Mouse (Mus musculus): ENCODE measurements around the gene Otulin. TPM values are rescaled to one million over a fixed set of nuclear protein-coding genes. Genes with fewer than 3 reads are reported as not detected.
A peak's percentile ranks its signal among the peaks of the same experiment; 100 is the strongest.

The Otulin gene
- polyA plus RNA-seq, 1 experiment: 36.9 TPM

DNA sequence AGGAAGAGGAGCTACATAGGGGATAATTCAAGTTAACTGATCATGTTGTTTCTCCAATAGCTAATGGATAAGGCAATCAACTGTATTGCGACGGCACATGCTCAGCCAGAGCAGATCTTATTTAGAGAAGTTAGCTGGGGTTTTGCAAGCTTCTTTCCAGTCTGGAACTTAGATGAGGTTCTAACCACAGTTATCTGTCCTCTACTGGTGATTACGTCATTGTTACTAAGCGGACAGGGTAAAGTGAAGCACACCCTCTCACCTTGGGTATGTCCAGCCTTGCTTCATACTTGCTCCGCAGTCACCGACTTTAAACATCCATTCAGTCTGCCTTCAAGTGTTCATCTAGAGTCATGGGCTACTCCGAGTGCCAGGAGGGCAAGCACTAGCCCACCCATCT is 110.6 kb downstream of the Otulin start:
- no peaks in the 10 kb centered on the region for H3K36me3 ChIP-seq (ENCODE audit: control insufficient read depth, insufficient read depth)

DNA sequence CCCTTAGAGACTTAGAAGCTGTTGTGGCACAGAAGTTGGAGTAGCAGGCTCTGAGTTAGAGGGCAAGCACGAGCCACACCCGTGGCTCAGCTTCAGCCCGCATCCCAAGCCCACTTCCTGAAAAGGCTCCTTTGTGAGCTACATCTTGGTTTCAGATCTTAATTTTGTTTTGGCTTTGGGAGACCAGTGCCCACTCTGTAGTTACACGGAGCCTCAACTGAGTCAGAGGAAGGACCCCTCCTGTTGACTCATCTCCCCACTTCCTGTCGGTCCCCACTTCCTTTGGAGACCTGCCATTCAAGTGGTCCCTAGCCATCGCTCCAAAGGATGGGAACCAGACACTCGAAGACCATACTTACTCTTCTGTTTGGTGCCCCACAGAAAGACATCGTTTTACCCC is 112.5 kb downstream of the Otulin start:
- H3K4me2 ChIP-seq (ENCODE audit: low read depth): peak overlapping the region; percentile 72
- H3K36me3 ChIP-seq (ENCODE audit: control insufficient read depth, insufficient read depth): peaks cover 5% of the 10 kb centered on the region
- no peak overlapping the region for H3K4me3 ChIP-seq
- H3K27me3 ChIP-seq (ENCODE audit: control insufficient read depth, insufficient read depth, insufficient read length): no peaks in the 10 kb centered on the region
- TF ChIP-seq TCF3 (IDR thresholded peaks at IDR 0.05; ENCODE audit: insufficient read length, low read depth) (no peak), MAX (IDR thresholded peaks at IDR 0.05; ENCODE audit: low read depth) (no peak), USF1 (IDR thresholded peaks at IDR 0.05; ENCODE audit: low read depth) (no peak), REST (IDR thresholded peaks at IDR 0.05; ENCODE audit: insufficient read depth, insufficient read length) (no peak), TCF12 (IDR thresholded peaks at IDR 0.05; ENCODE audit: insufficient read depth, poor library complexity, severe bottlenecking) (no peak), MYOD1 (IDR thresholded peaks at IDR 0.05; ENCODE audit: control insufficient read depth in 1 of 3, insufficient read length in 2 of 3, low read depth in 2 of 3) (no peak), SRF (IDR thresholded peaks at IDR 0.05; ENCODE audit: control insufficient read depth, insufficient read length, low read depth) (no peak), POLR2A (IDR thresholded peaks at IDR 0.05; ENCODE audit: insufficient read length, low read depth) (no peak), CEBPB (IDR thresholded peaks at IDR 0.05; ENCODE audit: insufficient read depth, poor library complexity, severe bottlenecking) (no peak)
- H3K79me2 ChIP-seq (ENCODE audit: control insufficient read depth, insufficient read depth): peaks cover 92% of the 10 kb centered on the region
- H3ac ChIP-seq (ENCODE audit: control insufficient read depth, insufficient read length): no peak overlapping the region

More for the DNA sequence above, 110.6 kb downstream of the Otulin start:
- Histone ChIP-seq H3K4me2 (ENCODE audit: low read depth) (no peak overlapping the region), H3ac (ENCODE audit: control insufficient read depth, insufficient read length) (no peak overlapping the region), H3K4me3 (no peak overlapping the region), H3K27me3 (ENCODE audit: control insufficient read depth, insufficient read depth, insufficient read length) (no peaks in the 10 kb centered on the region), H3K79me2 (ENCODE audit: control insufficient read depth, insufficient read depth) (peaks cover 94% of the 10 kb centered on the region)
- TF ChIP-seq TCF3 (IDR thresholded peaks at IDR 0.05; ENCODE audit: insufficient read length, low read depth) (no peak), CEBPB (IDR thresholded peaks at IDR 0.05; ENCODE audit: insufficient read depth, poor library complexity, severe bottlenecking) (0 out of 2 replicates have a peak, but pooled peaks have one; percentile 30)

DNA sequence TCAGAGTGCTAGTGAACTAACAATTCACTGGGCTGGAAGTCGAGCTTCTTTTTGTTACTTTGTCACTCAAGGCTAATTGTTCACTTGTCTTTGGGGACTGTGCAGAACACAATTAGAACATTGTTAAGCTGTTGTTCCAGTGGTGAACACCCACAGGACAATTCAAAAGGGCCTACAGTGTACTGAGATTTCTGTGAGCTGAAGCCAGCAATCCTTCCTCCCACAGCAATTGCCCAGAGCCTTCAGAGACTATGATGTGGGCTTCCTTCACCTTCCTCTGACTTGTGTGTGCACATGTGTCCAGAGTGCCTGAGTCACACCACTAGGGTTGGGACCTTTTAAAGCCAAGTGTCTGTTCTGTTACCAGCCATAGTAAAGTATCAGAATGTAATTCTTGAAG is 113.6 kb downstream of the Otulin start:
- Histone ChIP-seq H3K79me2 (ENCODE audit: control insufficient read depth, insufficient read depth) (peaks cover 92% of the 10 kb centered on the region), H3K4me3 (no peak overlapping the region), H3K36me3 (ENCODE audit: control insufficient read depth, insufficient read depth) (peaks cover 5% of the 10 kb centered on the region), H3ac (ENCODE audit: control insufficient read depth, insufficient read length) (no peak overlapping the region), H3K4me2 (ENCODE audit: low read depth) (peak overlapping the region; percentile 72), H3K27me3 (ENCODE audit: control insufficient read depth, insufficient read depth, insufficient read length) (no peaks in the 10 kb centered on the region)
- TF ChIP-seq CEBPB (IDR thresholded peaks at IDR 0.05; ENCODE audit: insufficient read depth, poor library complexity, severe bottlenecking): no peak
- TF ChIP-seq MYOD1 (IDR thresholded peaks at IDR 0.05; ENCODE audit: control insufficient read depth in 1 of 3, insufficient read length in 2 of 3, low read depth in 2 of 3): no peak
- TF ChIP-seq POLR2A (IDR thresholded peaks at IDR 0.05; ENCODE audit: insufficient read length, low read depth): no peak
- no peak for TF ChIP-seq MYOG (IDR thresholded peaks at IDR 0.05; ENCODE audit: control insufficient read depth in 1 of 3, insufficient read depth in 1 of 3, insufficient read length in 2 of 3, low read depth in 2 of 3)
- no peak for TF ChIP-seq USF1 (IDR thresholded peaks at IDR 0.05; ENCODE audit: low read depth)
- no peak for TF ChIP-seq MAX (IDR thresholded peaks at IDR 0.05; ENCODE audit: low read depth)
- no peak for TF ChIP-seq E2F4 (IDR thresholded peaks at IDR 0.05; ENCODE audit: insufficient read depth)
- no peak for TF ChIP-seq TCF3 (IDR thresholded peaks at IDR 0.05; ENCODE audit: insufficient read length, low read depth)
- TF ChIP-seq TCF12 (IDR thresholded peaks at IDR 0.05; ENCODE audit: insufficient read depth, poor library complexity, severe bottlenecking): no peak
- no peak for TF ChIP-seq SRF (IDR thresholded peaks at IDR 0.05; ENCODE audit: control insufficient read depth, insufficient read length, low read depth)
- TF ChIP-seq REST (IDR thresholded peaks at IDR 0.05; ENCODE audit: insufficient read depth, insufficient read length): no peak
- no peak for TF ChIP-seq POLR2AphosphoS2 (IDR thresholded peaks at IDR 0.05; ENCODE audit: insufficient read length, low read depth)

DNA sequence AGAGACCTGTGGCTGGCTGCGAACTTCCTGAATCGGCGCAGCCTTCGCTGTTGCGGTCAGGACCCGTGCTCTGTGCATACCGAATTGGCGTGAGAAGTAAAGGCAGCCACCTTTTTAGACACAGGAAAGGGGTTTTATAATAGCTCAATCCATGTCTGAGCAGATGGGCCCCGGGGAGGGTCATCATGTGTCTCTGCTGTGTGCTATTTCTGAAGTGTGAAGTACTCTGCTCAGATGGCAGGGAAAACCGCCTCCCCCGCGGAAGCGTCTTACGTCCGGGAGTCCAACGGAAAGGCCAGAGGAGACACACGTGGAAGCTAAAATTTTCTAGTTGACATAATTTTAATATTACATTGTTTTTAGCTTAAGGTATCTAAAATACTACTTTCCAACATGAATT is 121.5 kb downstream of the Otulin start:
- peaks cover under 1% of the 10 kb centered on the region for H3K36me3 ChIP-seq (ENCODE audit: control insufficient read depth, insufficient read depth)

DNA sequence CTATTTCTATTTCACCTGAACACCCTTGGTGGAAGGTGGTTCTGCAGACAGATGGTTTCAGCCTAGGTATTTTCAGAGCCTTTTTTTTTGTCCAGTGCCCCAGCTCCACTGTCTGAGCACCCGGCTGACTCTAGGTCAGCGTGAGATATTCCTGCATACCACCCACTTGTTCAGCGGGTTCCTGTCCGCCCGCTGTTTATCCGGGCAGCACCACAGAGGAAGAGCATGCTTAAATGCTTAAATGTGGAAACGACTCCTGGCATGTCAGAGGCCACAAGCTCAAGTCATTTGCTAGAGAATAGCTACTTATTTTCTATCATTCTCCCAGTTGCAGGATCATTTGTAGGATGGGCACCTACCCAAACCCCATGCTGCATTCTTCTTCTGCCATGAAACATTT is 122.3 kb downstream of the Otulin start:
- no peaks in the 10 kb centered on the region for H3K36me3 ChIP-seq (ENCODE audit: control insufficient read depth, insufficient read depth)
- H3K4me3 ChIP-seq: no peak overlapping the region
- no peak overlapping the region for H3K4me2 ChIP-seq (ENCODE audit: low read depth)
- TF ChIP-seq MYOG (IDR thresholded peaks at IDR 0.05; ENCODE audit: control insufficient read depth in 1 of 3, insufficient read depth in 1 of 3, insufficient read length in 2 of 3, low read depth in 2 of 3) (no peak), TCF12 (IDR thresholded peaks at IDR 0.05; ENCODE audit: insufficient read depth, poor library complexity, severe bottlenecking) (no peak), REST (IDR thresholded peaks at IDR 0.05; ENCODE audit: insufficient read depth, insufficient read length) (no peak), USF1 (IDR thresholded peaks at IDR 0.05; ENCODE audit: low read depth) (no peak), E2F4 (IDR thresholded peaks at IDR 0.05; ENCODE audit: insufficient read depth) (no peak), CEBPB (IDR thresholded peaks at IDR 0.05; ENCODE audit: insufficient read depth, poor library complexity, severe bottlenecking) (no peak), SRF (IDR thresholded peaks at IDR 0.05; ENCODE audit: control insufficient read depth, insufficient read length, low read depth) (no peak), POLR2A (IDR thresholded peaks at IDR 0.05; ENCODE audit: insufficient read length, low read depth) (no peak), TCF3 (IDR thresholded peaks at IDR 0.05; ENCODE audit: insufficient read length, low read depth) (no peak), MAX (IDR thresholded peaks at IDR 0.05; ENCODE audit: low read depth) (no peak), MYOD1 (IDR thresholded peaks at IDR 0.05; ENCODE audit: control insufficient read depth in 1 of 3, insufficient read length in 2 of 3, low read depth in 2 of 3) (no peak), POLR2AphosphoS2 (IDR thresholded peaks at IDR 0.05; ENCODE audit: insufficient read length, low read depth) (no peak)
- H3K79me2 ChIP-seq (ENCODE audit: control insufficient read depth, insufficient read depth): peaks cover 99% of the 10 kb centered on the region
- no peaks in the 10 kb centered on the region for H3K27me3 ChIP-seq (ENCODE audit: control insufficient read depth, insufficient read depth, insufficient read length)
- no peak overlapping the region for H3ac ChIP-seq (ENCODE audit: control insufficient read depth, insufficient read length)

More for the DNA sequence above, 121.5 kb downstream of the Otulin start:
- Histone ChIP-seq H3K4me3 (no peak overlapping the region), H3K79me2 (ENCODE audit: control insufficient read depth, insufficient read depth) (peaks cover 98% of the 10 kb centered on the region), H3ac (ENCODE audit: control insufficient read depth, insufficient read length) (no peak overlapping the region), H3K27me3 (ENCODE audit: control insufficient read depth, insufficient read depth, insufficient read length) (no peaks in the 10 kb centered on the region), H3K4me2 (ENCODE audit: low read depth) (no peak overlapping the region)
- TF ChIP-seq SRF (IDR thresholded peaks at IDR 0.05; ENCODE audit: control insufficient read depth, insufficient read length, low read depth): no peak
- TF ChIP-seq MYOD1 (IDR thresholded peaks at IDR 0.05; ENCODE audit: control insufficient read depth in 1 of 3, insufficient read length in 2 of 3, low read depth in 2 of 3): no peak
- TF ChIP-seq E2F4 (IDR thresholded peaks at IDR 0.05; ENCODE audit: insufficient read depth): no peak
- no peak for TF ChIP-seq POLR2AphosphoS2 (IDR thresholded peaks at IDR 0.05; ENCODE audit: insufficient read length, low read depth)
- no peak for TF ChIP-seq TCF3 (IDR thresholded peaks at IDR 0.05; ENCODE audit: insufficient read length, low read depth)
- no peak for TF ChIP-seq REST (IDR thresholded peaks at IDR 0.05; ENCODE audit: insufficient read depth, insufficient read length)
- no peak for TF ChIP-seq CEBPB (IDR thresholded peaks at IDR 0.05; ENCODE audit: insufficient read depth, poor library complexity, severe bottlenecking)
- TF ChIP-seq USF1 (IDR thresholded peaks at IDR 0.05; ENCODE audit: low read depth): no peak
- TF ChIP-seq MAX (IDR thresholded peaks at IDR 0.05; ENCODE audit: low read depth): no peak
- TF ChIP-seq TCF12 (IDR thresholded peaks at IDR 0.05; ENCODE audit: insufficient read depth, poor library complexity, severe bottlenecking): no peak
- no peak for TF ChIP-seq MYOG (IDR thresholded peaks at IDR 0.05; ENCODE audit: control insufficient read depth in 1 of 3, insufficient read depth in 1 of 3, insufficient read length in 2 of 3, low read depth in 2 of 3)
- no peak for TF ChIP-seq POLR2A (IDR thresholded peaks at IDR 0.05; ENCODE audit: insufficient read length, low read depth)

Measured in myocyte (in vitro differentiated cells).